Mouse (Mus musculus) olfactory bulb, adult 2 months (tissue): ENCODE measurements around the gene Farp1.

Experiments
- CTCF ChIP-seq: fragments of 200-500 bp; IDR thresholded peaks from 2 replicates; pipeline ENCODE4 v1.5.1; 2012; ENCODE audit warnings: low read depth, mild to moderate bottlenecking, low read length, moderate library complexity; ENCODE audit not compliant: insufficient read depth
- POLR2A ChIP-seq: fragments of 200-500 bp; IDR thresholded peaks from 2 replicates; pipeline ENCODE4 v1.6.1; 2012; ENCODE audit warnings: mild to moderate bottlenecking, low read depth, low read length, moderate library complexity; ENCODE audit not compliant: insufficient read depth

DNA sequence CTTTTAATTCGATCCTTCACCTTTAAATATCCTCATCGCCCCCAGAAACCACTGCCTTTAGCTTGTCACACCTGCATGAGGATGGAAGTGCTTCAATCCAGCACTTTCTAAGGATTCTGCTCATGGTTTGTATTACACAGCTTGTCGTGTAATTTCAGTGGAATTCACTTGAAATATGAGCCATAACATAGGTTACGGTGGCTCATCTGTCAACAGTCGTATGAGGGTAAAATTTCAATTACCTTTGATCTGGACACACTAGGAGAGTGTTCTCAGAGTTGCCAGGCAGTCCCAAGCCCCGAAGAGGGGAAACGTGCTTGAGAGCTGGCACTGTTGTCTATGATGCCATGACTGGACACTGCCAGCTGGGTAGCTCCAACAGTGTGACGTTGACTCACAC lies 77.1 kb downstream of the Farp1 start:
- no peak for TF ChIP-seq POLR2A
- TF ChIP-seq CTCF: no peak
